Mouse (Mus musculus) E14TG2a.4 (cell line): ENCODE measurements around the gene 4930564D02Rik.

Experiments
- H3K27me3 ChIP-seq: 2 replicates; pipeline ENCODE4 v1.6.1; 2014; ENCODE audit warnings: low read length, control low read depth; ENCODE audit not compliant: insufficient read depth
- H3K36me3 ChIP-seq: 2 replicates; pipeline ENCODE4 v1.6.1; 2014; ENCODE audit warnings: low read length, control low read depth; ENCODE audit not compliant: insufficient read depth
- H3K4me1 ChIP-seq: replicated peaks from 2 replicates; pipeline ENCODE4 v1.6.1; 2014; ENCODE audit warnings: low read depth, low read length, control low read depth
- H3K4me3 ChIP-seq: replicated peaks from 2 replicates; pipeline ENCODE4 v1.5.1; 2014; ENCODE audit warnings: mild to moderate bottlenecking, low read length
- H3K9me3 ChIP-seq: 2 replicates; pipeline ENCODE4 v1.6.1; 2014; ENCODE audit warnings: low read length, control low read depth
- CTCF ChIP-seq: conservative IDR thresholded peaks from 2 replicates; pipeline ENCODE4 v1.5.1; 2014; ENCODE audit warnings: low read length
- NANOG ChIP-seq: IDR thresholded peaks from 2 replicates; pipeline ENCODE4 v1.6.1; 2014; ENCODE audit warnings: borderline replicate concordance, low read length, mixed read lengths
- POU5F1 ChIP-seq: IDR thresholded peaks from 2 replicates; pipeline ENCODE4 v1.6.1; 2014; ENCODE audit warnings: low read length, borderline replicate concordance

The 4930564D02Rik gene

DNA sequence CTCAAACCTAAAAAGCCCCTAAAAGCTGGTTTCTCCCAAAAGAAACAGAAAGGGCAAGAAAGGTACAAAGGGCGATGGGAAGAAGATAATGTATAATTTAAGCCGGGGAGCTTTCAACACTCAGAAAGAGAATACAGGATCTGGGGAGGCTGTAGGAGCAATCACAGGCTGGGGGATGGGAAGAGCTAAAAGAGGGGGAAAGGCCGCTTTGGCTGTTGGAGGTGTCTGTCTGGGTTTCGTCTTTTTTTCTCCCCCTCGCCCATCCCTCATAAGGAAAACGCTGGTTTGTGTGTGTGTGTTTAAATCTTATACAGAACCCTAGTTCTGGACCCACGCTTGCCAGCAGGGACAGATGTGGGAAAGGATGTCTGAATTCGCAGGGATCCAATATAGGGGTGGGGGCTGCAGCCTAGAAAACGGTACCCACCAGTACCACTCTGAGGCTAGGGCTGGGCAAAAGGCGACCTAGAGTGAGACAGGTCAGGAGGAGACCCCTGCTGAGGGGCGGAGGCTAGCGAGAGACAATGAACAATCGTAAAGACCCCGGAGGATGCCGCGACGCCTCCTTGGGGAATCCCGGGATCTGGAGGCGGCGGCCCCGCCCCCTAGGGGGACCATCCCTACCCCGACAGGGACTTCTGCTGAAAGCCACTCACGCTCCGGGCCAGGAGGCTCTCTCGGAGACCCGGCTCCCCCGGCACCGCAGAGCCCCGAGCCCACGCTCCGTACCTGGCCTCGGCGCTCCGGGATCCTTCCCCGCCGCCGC lies 14.3 kb upstream of the 4930564D02Rik start:
- Histone ChIP-seq H3K27me3 (no peaks in the 10 kb centered on the region), H3K36me3 (peaks cover 3% of the 10 kb centered on the region; the same call in 1 of the 2 replicates), H3K9me3 (no peaks in the 10 kb centered on the region), H3K4me3 (peak overlapping the region; percentile 95), H3K4me1 (peaks cover 52% of the 10 kb centered on the region)
- TF ChIP-seq CTCF (no peak), POU5F1 (no peak), NANOG (no peak)

DNA sequence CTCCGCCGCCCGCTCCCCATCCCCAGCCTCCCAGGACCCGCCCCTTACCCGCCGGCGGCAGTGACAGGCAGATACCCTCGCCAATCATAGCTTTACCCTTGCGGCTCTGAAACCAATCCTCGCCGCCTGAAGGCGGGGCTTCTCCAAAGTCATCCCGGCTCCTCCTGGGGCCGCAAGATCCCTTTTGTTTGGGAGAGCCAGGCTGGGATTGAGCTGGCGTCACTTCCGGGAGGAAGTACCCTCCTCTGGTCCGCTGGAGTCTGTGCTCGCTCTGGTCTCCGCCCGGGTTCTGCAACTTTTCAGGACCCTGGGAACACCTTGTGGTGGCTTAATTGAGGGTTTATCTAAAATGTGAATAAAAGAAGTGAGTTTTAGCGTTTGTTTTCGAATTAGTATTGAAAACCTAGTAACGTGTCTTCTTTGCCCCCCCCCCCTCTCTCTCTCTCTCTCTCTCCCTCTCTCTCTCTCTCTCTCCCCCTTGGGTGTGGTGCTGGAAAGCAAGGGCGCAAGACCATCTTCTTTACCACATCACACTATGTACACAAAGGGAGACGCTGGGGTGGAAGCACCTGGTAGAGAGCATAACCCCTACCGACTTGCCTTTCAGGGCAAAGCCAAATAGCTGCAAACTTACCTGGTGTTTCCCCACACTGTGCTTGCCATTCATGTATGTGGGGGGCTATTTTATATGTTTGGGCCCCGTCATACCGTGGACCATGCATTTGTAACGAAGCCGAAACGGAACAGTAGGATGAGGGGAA lies 13.5 kb upstream of the 4930564D02Rik start, which contains the start of gene Cttnbp2nl:
Gene Cttnbp2nl, minus strand, starts transcription at position 210 of the 761 bp plus-strand sequence.
- no peaks in the 10 kb centered on the region for H3K9me3 ChIP-seq
- TF ChIP-seq NANOG (no peak), CTCF (no peak), POU5F1 (no peak)
- H3K4me3 ChIP-seq: peak within 1 kb of the TSS; percentile 95
- H3K4me1 ChIP-seq: peaks cover 46% of the 10 kb centered on the region
- no peaks in the 10 kb centered on the region for H3K27me3 ChIP-seq
- no peaks in the 10 kb centered on the region for H3K36me3 ChIP-seq

DNA sequence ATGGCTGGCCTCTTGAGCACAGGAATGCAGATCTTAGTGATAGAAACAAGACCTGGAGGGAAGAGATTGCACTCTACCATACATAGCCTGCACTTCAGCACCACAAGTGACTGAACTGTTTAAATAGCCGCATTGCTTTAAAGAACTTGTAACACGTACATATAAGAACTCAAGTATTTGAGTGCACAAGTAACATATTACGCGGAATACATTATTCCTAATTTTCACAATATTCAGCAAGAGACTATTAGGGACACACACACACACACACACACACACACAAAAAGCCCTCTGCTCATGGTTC lies 13.0 kb upstream of the 4930564D02Rik start:
- Histone ChIP-seq H3K36me3 (no peaks in the 10 kb centered on the region), H3K4me1 (peaks cover 51% of the 10 kb centered on the region), H3K9me3 (no peaks in the 10 kb centered on the region), H3K4me3 (peak overlapping the region; percentile 95), H3K27me3 (no peaks in the 10 kb centered on the region)
- TF ChIP-seq NANOG: no peak
- TF ChIP-seq CTCF: no peak
- no peak for TF ChIP-seq POU5F1

DNA sequence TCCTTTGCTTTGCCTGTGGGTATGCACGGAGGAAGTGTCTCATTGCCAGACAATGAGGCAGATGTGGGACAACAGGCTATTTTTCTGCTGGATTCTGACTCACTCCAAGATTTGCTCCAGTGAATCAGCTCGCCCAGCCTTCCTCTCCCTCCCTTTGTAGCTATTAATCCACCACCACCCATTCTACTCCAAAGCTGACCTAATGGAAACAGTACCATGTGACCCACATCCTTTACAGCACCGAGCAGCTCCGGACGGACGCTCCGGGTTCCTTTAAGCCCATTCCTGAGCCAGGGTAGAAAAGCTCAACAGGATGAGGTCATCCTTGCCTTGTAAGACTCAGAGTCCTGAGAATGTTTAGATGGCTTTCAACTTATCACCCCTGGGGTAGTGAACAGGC lies 11.7 kb upstream of the 4930564D02Rik start:
- Histone ChIP-seq H3K4me1 (peaks cover 49% of the 10 kb centered on the region), H3K4me3 (no peak overlapping the region; the same call in 1 of the 2 replicates), H3K36me3 (no peaks in the 10 kb centered on the region), H3K9me3 (no peaks in the 10 kb centered on the region), H3K27me3 (peaks cover 5% of the 10 kb centered on the region)
- TF ChIP-seq NANOG: no peak
- TF ChIP-seq POU5F1: no peak
- no peak for TF ChIP-seq CTCF

DNA sequence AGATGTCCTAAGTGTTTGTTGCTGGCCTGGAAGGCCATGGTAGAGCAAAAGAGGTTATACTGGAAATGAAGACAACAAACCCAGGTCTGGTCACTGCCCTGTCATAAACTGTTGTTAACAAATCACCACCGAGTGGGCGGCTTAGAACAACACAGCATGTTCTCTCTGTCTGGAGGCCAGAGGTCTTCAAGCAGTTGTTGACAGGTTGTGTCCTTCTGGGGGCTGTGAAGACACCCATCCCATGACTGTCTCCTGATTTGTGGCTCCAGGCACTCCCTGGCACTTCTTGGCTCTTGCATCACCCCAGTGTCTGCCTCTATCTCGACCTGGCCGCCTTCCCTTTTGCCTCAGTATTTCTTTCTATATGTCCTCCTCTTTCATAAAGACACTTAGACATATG lies 11.0 kb upstream of the 4930564D02Rik start:
- TF ChIP-seq POU5F1: no peak
- no peak for TF ChIP-seq NANOG
- no peak for TF ChIP-seq CTCF
- no peaks in the 10 kb centered on the region for H3K9me3 ChIP-seq
- H3K4me3 ChIP-seq: no peak overlapping the region
- H3K4me1 ChIP-seq: peaks cover 46% of the 10 kb centered on the region
- peaks cover 8% of the 10 kb centered on the region for H3K27me3 ChIP-seq
- H3K36me3 ChIP-seq: no peaks in the 10 kb centered on the region

DNA sequence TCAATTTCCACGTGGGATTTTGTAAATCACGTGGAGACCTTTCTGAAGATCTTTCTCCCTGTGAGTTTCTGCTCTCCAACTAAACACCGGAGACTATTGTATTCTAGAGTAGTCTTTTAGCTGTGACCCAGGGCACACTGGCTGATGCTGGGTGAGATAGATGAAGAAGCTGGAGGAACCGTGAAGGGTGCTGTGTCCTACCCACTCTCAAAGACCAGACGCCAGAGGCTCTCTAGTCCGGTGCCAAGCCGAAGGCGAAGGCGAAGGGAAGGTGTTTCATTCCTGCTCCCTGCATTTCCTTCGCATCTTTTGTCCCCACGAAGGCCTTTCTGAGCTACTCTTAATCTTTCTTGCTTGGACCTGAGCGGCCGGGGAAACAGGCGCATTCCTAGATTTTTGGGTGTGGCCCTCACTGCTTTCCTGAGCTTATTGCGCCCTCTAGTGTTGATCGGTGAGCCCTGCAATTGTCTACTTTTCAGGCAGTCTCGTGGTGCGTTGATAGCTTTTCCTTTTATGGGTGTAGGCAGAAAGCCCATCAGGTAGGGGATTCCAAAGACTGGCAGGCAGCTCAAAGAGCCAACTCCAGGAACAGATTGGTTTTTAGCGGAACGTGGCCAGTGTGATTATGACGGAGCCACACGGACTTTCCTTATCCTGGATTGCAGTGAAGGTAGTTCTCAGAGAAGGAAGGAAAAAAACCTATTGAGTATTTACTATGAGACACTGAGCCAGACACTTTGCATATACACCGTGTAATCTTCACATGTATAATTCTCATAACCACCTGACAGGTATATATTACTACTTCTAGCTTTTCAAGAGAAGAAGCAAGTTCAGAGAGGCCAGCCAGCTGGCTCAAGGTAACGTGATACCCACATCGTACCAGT lies 7.8 kb upstream of the 4930564D02Rik start:
- Histone ChIP-seq H3K4me1 (peaks cover 24% of the 10 kb centered on the region), H3K9me3 (peaks cover 2% of the 10 kb centered on the region; the same call in 1 of the 2 replicates), H3K4me3 (peak overlapping the region; percentile 55), H3K36me3 (no peaks in the 10 kb centered on the region), H3K27me3 (peaks cover 18% of the 10 kb centered on the region)
- TF ChIP-seq POU5F1 (no peak), CTCF (peak; percentile 92), NANOG (no peak)

DNA sequence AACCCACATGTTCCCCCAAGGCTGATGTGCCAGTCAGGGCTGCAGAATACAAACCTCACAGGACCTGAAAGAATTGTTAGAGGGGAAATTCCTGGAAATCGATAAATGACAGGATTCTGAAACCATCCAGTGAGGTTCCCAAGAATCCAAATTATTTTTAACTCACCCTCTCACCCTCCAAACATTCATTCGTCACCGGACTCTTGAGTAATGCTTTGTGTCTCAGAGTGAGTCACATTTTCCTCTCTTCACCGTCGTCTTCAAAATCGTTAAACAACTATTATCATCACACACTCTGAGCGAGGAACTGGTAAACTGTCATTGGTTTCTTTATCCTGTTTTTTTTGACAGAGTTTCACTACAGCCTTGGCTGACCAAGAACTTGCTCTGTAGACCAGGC lies 6.7 kb upstream of the 4930564D02Rik start:
- no peak overlapping the region for H3K4me3 ChIP-seq
- H3K4me1 ChIP-seq: peaks cover 16% of the 10 kb centered on the region
- no peaks in the 10 kb centered on the region for H3K36me3 ChIP-seq
- TF ChIP-seq CTCF (no peak), NANOG (no peak), POU5F1 (no peak)
- H3K9me3 ChIP-seq: peaks cover 7% of the 10 kb centered on the region; the same call in 1 of the 2 replicates
- peaks cover 18% of the 10 kb centered on the region for H3K27me3 ChIP-seq

DNA sequence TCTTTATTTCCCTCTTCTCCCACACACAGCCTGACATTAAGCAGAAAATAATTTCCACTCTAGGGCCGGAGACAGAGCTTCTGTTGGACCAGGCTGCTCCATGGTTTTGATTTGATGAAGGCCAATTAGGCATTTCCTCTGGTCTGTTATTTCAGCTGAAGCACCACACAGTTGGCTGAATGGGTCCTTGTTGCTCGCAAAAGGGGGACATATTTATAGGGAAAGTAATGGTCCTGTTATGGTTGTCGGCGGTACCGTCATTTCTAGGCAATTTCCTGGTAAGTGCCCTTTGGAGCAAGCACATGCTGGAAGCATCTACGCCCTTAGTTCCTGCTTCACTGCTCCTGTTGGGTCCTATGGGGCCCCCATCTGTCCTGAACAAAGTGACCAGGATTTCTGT lies 5.7 kb upstream of the 4930564D02Rik start:
- no peak overlapping the region for H3K4me3 ChIP-seq
- H3K9me3 ChIP-seq: peaks cover 11% of the 10 kb centered on the region; the same call in 1 of the 2 replicates
- peaks cover 6% of the 10 kb centered on the region for H3K4me1 ChIP-seq
- no peaks in the 10 kb centered on the region for H3K36me3 ChIP-seq
- H3K27me3 ChIP-seq: peaks cover 18% of the 10 kb centered on the region
- TF ChIP-seq NANOG (no peak), POU5F1 (no peak), CTCF (no peak)
